In genomic region chr10:70507880-70508279, GRCm38 (mm10) we compare ENCODE assay signal across 17 mouse cellular contexts.
DNase-seq lines count a peak whose midpoint lies in the region; ATAC-seq and TF ChIP-seq lines count a peak whose summit lies in the region.
"Had no signal": no experiment of that assay in that cellular context is flagged by ENCODE, and none has a peak within 500 bp of the region (broad histone marks: within the 10 kb centered on the region; RNA-seq: fewer than 3 reads in every experiment).

No protein-coding gene starts in this region.

- no peak for TF ChIP-seq RAD21 in MEL (IDR thresholded peaks at IDR 0.05; ENCODE audit: low read depth, low read length)

- no peak overlapping the region for H3K4me3 ChIP-seq in heart, postnatal 0 days (ENCODE audit: low read depth, low read length)
- H3K4me3 ChIP-seq in liver, postnatal 0 days (ENCODE audit: low read depth, low read length), result no peak overlapping the region
- no peak overlapping the region for H3K4me3 ChIP-seq in liver, embryonic 11.5 days (ENCODE audit: low read depth, low read length)
- no peak overlapping the region for H3K4me3 ChIP-seq in MEL (ENCODE audit: control insufficient read depth in 1 of 2, insufficient read depth in 1 of 2, low read depth in 2 of 2, low read length in 2 of 2)
- H3K4me3 ChIP-seq in stomach, postnatal 0 days (ENCODE audit: low read depth, low read length), result no peak overlapping the region
- no peak overlapping the region for H3K4me3 ChIP-seq in kidney, embryonic 15.5 days (replicated peaks)
- H3K4me3 ChIP-seq: embryonic facial prominence, embryonic 12.5 days; heart, embryonic 15.5 days; hindbrain, embryonic 13.5 days; liver, embryonic 15.5 days; midbrain, embryonic 13.5 days had no signal

- no peaks in the 10 kb centered on the region for H3K36me3 ChIP-seq in heart, postnatal 0 days (replicated peaks; ENCODE audit: control insufficient read depth, insufficient read depth, low read length)
- no peaks in the 10 kb centered on the region for H3K36me3 ChIP-seq in liver, postnatal 0 days (replicated peaks; ENCODE audit: insufficient read depth, low read length)
- no peaks in the 10 kb centered on the region for H3K36me3 ChIP-seq in liver, embryonic 11.5 days (ENCODE audit: control insufficient read depth, insufficient read depth, low read length)
- no peaks in the 10 kb centered on the region for H3K36me3 ChIP-seq in MEL (ENCODE audit: control insufficient read depth in 1 of 2, insufficient read depth in 2 of 2, low read length in 2 of 2)
- no peaks in the 10 kb centered on the region for H3K36me3 ChIP-seq in stomach, postnatal 0 days (ENCODE audit: control insufficient read depth, insufficient read depth, low read length)
- no peaks in the 10 kb centered on the region for H3K36me3 ChIP-seq in kidney, embryonic 15.5 days
- H3K36me3 ChIP-seq: embryonic facial prominence, embryonic 12.5 days; heart, embryonic 15.5 days; liver, embryonic 15.5 days had no signal

- no peak overlapping the region for H3K27ac ChIP-seq in heart, postnatal 0 days (ENCODE audit: low read depth)
- no peak overlapping the region for H3K27ac ChIP-seq in liver, postnatal 0 days (ENCODE audit: low read depth)
- H3K27ac ChIP-seq in liver, embryonic 11.5 days (ENCODE audit: low read depth, low read length), result no peak overlapping the region
- H3K27ac ChIP-seq in MEL (ENCODE audit: control insufficient read depth, low read depth, low read length), result no peak overlapping the region
- no peak overlapping the region for H3K27ac ChIP-seq in stomach, postnatal 0 days (replicated peaks)
- H3K27ac ChIP-seq in kidney, embryonic 15.5 days, result no peak overlapping the region
- H3K27ac ChIP-seq: embryonic facial prominence, embryonic 12.5 days; heart, embryonic 15.5 days; hindbrain, embryonic 13.5 days; liver, embryonic 15.5 days; midbrain, embryonic 13.5 days had no signal

- TF ChIP-seq CTCF in heart, postnatal 0 days (IDR thresholded peaks at IDR 0.05; ENCODE audit: low read depth), result 0 out of 2 replicates have a peak, but pooled peaks have one; percentile 4
- peak; percentile 38; the same call in 1 of the 2 replicates for TF ChIP-seq CTCF in liver, postnatal 0 days (IDR thresholded peaks at IDR 0.05; ENCODE audit: low read depth)
- peak; percentile 36 to 37 (median 36) for TF ChIP-seq CTCF in MEL (IDR thresholded peaks at IDR 0.05 in 2 of 3, conservative IDR thresholded peaks at IDR 0.05 in 1 of 3; ENCODE audit: control insufficient read depth in 1 of 3, insufficient read depth in 1 of 3, low read depth in 2 of 3, low read length in 3 of 3, poor library complexity in 1 of 3, severe bottlenecking in 1 of 3)
- peak; percentile 48 for TF ChIP-seq CTCF in stomach, postnatal 0 days (IDR thresholded peaks at IDR 0.05; ENCODE audit: low read depth)

- 0 out of 2 replicates have a peak, but pooled peaks cover 3% of the 10 kb centered on the region for H3K4me1 ChIP-seq in heart, postnatal 0 days (ENCODE audit: control insufficient read depth, insufficient read depth)
- H3K4me1 ChIP-seq in liver, postnatal 0 days (ENCODE audit: insufficient read depth), result no peaks in the 10 kb centered on the region
- no peaks in the 10 kb centered on the region for H3K4me1 ChIP-seq in liver, embryonic 11.5 days (replicated peaks; ENCODE audit: control insufficient read depth, insufficient read depth, low read length)
- H3K4me1 ChIP-seq in MEL (ENCODE audit: control insufficient read depth in 1 of 2, insufficient read depth in 2 of 2, low read length in 2 of 2), result no peaks in the 10 kb centered on the region
- no peaks in the 10 kb centered on the region for H3K4me1 ChIP-seq in stomach, postnatal 0 days (replicated peaks; ENCODE audit: control insufficient read depth, insufficient read depth)
- H3K4me1 ChIP-seq in kidney, embryonic 15.5 days, result peaks cover 12% of the 10 kb centered on the region
- H3K4me1 ChIP-seq: embryonic facial prominence, embryonic 12.5 days; liver, embryonic 15.5 days had no signal

- no peak for DNase-seq in heart, postnatal 0 days (ENCODE audit: low spot score)
- no peak for DNase-seq in heart, adult 18-20 months
- DNase-seq in liver, postnatal 0 days, result no peak
- no peak for DNase-seq in liver, embryonic 11.5 days (ENCODE audit: low spot score)
- DNase-seq in MEL (ENCODE audit: low read depth, low spot score), result peak; percentile 11
- DNase-seq in stomach, postnatal 0 days (ENCODE audit: low spot score), result no peak
- no peak for DNase-seq in adrenal gland, adult 2 months
- DNase-seq: cerebellum, adult 11 months; gastrocnemius, postnatal 36 days; right cerebral cortex, postnatal 25 days; thymus, postnatal 14 days had no signal

- no peak for TF ChIP-seq POLR2A in MEL (IDR thresholded peaks at IDR 0.05; ENCODE audit: control insufficient read depth in 1 of 2, insufficient read depth in 1 of 2, low read depth in 1 of 2, low read length in 2 of 2, poor library complexity in 1 of 2)

- no peaks in the 10 kb centered on the region for H3K27me3 ChIP-seq in heart, postnatal 0 days (ENCODE audit: control insufficient read depth, insufficient read depth, low read length)
- no peaks in the 10 kb centered on the region for H3K27me3 ChIP-seq in liver, postnatal 0 days (ENCODE audit: insufficient read depth, low read length)
- no peaks in the 10 kb centered on the region for H3K27me3 ChIP-seq in liver, embryonic 11.5 days (replicated peaks; ENCODE audit: control insufficient read depth, insufficient read depth, low read length)
- no peaks in the 10 kb centered on the region for H3K27me3 ChIP-seq in MEL (ENCODE audit: control insufficient read depth in 1 of 2, insufficient read depth in 2 of 2, low read length in 2 of 2)
- no peaks in the 10 kb centered on the region for H3K27me3 ChIP-seq in stomach, postnatal 0 days (ENCODE audit: control insufficient read depth, insufficient read depth, low read length)
- H3K27me3 ChIP-seq in kidney, embryonic 15.5 days, result no peaks in the 10 kb centered on the region
- H3K27me3 ChIP-seq: embryonic facial prominence, embryonic 12.5 days; heart, embryonic 15.5 days; hindbrain, embryonic 13.5 days; liver, embryonic 15.5 days; midbrain, embryonic 13.5 days had no signal

- H3K4me2 ChIP-seq in heart, postnatal 0 days (ENCODE audit: low read depth, low read length), result no peak overlapping the region
- H3K4me2 ChIP-seq in liver, postnatal 0 days (ENCODE audit: low read depth, low read length), result no peak overlapping the region
- no peak overlapping the region for H3K4me2 ChIP-seq in liver, embryonic 11.5 days
- no peak overlapping the region for H3K4me2 ChIP-seq in stomach, postnatal 0 days (replicated peaks; ENCODE audit: low read depth)
- H3K4me2 ChIP-seq in kidney, embryonic 15.5 days, result no peak overlapping the region
- H3K4me2 ChIP-seq: embryonic facial prominence, embryonic 12.5 days; heart, embryonic 15.5 days; hindbrain, embryonic 13.5 days; liver, embryonic 15.5 days; midbrain, embryonic 13.5 days had no signal

- no peak for ATAC-seq in heart, postnatal 0 days (ENCODE audit: insufficient read depth, low read depth)
- no peak for ATAC-seq in liver, postnatal 0 days
- ATAC-seq in liver, embryonic 11.5 days (replicated peaks; ENCODE audit: low FRiP score), result no peak
- no peak for ATAC-seq in stomach, postnatal 0 days (ENCODE audit: low FRiP score, low TSS enrichment)
- no peak for ATAC-seq in kidney, embryonic 15.5 days (replicated peaks; ENCODE audit: low FRiP score)
- ATAC-seq: midbrain, embryonic 13.5 days had no signal

- no peak for TF ChIP-seq EP300 in heart, postnatal 0 days (IDR thresholded peaks at IDR 0.05; ENCODE audit: low read depth)
- no peak for TF ChIP-seq EP300 in liver, postnatal 0 days (IDR thresholded peaks at IDR 0.05; ENCODE audit: low read depth)
- no peak for TF ChIP-seq EP300 in MEL (IDR thresholded peaks at IDR 0.05; ENCODE audit: low read depth in 1 of 2, low read length in 2 of 2)
- no peak for TF ChIP-seq EP300 in stomach, postnatal 0 days (optimal IDR thresholded peaks at IDR 0.05)

- no peaks in the 10 kb centered on the region for H3K79me2 ChIP-seq in MEL (ENCODE audit: control insufficient read depth, insufficient read depth, low read length, poor library complexity)

- WGBS in heart, postnatal 0 days, result 81% methylated on average over 3 of the region's 3 CpGs
- 81% methylated on average over 3 of the region's 3 CpGs for WGBS in liver, postnatal 0 days (ENCODE audit: insufficient replicate concordance)
- 84% methylated on average over 3 of the region's 3 CpGs for WGBS in liver, embryonic 11.5 days
- 86% methylated on average over 3 of the region's 3 CpGs for WGBS in stomach, postnatal 0 days
- 94% methylated on average over 3 of the region's 3 CpGs for WGBS in kidney, embryonic 15.5 days

- H3K9me3 ChIP-seq in heart, postnatal 0 days (replicated peaks; ENCODE audit: control insufficient read depth, low read length), result peaks cover 7% of the 10 kb centered on the region; the same call in 1 of the 2 replicates
- no peaks in the 10 kb centered on the region for H3K9me3 ChIP-seq in liver, postnatal 0 days (ENCODE audit: low read length)
- peaks cover 5% of the 10 kb centered on the region; the same call in 1 of the 2 replicates for H3K9me3 ChIP-seq in liver, embryonic 11.5 days (ENCODE audit: control insufficient read depth, low read length)
- no peaks in the 10 kb centered on the region for H3K9me3 ChIP-seq in MEL (replicated peaks; ENCODE audit: insufficient read depth, low read length)
- H3K9me3 ChIP-seq in stomach, postnatal 0 days (ENCODE audit: control insufficient read depth, low read length), result 0 out of 2 replicates have a peak, but pooled peaks cover 5% of the 10 kb centered on the region
- H3K9me3 ChIP-seq in kidney, embryonic 15.5 days (replicated peaks), result 0 out of 2 replicates have a peak, but pooled peaks cover 4% of the 10 kb centered on the region
- H3K9me3 ChIP-seq: embryonic facial prominence, embryonic 12.5 days; heart, embryonic 15.5 days; hindbrain, embryonic 13.5 days had no signal

- no peak overlapping the region for H3K9ac ChIP-seq in heart, postnatal 0 days (replicated peaks; ENCODE audit: low read depth, low read length)
- no peak overlapping the region for H3K9ac ChIP-seq in liver, postnatal 0 days (replicated peaks)
- no peak overlapping the region for H3K9ac ChIP-seq in liver, embryonic 11.5 days (ENCODE audit: low read depth, low read length)
- H3K9ac ChIP-seq in MEL (ENCODE audit: control insufficient read depth, low read depth, low read length, poor library complexity, severe bottlenecking), result no peak overlapping the region
- H3K9ac ChIP-seq in stomach, postnatal 0 days (ENCODE audit: low read length), result no peak overlapping the region
- H3K9ac ChIP-seq in kidney, embryonic 15.5 days, result no peak overlapping the region
- H3K9ac ChIP-seq: embryonic facial prominence, embryonic 12.5 days; heart, embryonic 15.5 days; hindbrain, embryonic 13.5 days; liver, embryonic 15.5 days; midbrain, embryonic 13.5 days had no signal

TF ChIP-seq in MEL, 35 proteins besides CTCF, POLR2A, EP300 and RAD21 (continues in another document):
- TF ChIP-seq HCFC1 (IDR thresholded peaks at IDR 0.05; ENCODE audit: low read depth, low read length), result no peak
- no peak for TF ChIP-seq ELF1 (IDR thresholded peaks at IDR 0.05; ENCODE audit: low read depth, low read length)
- peak; percentile 17; the same call in 1 of the 2 replicates for TF ChIP-seq SMC3 (IDR thresholded peaks at IDR 0.05; ENCODE audit: low read depth, low read length)
- no peak for TF ChIP-seq ZKSCAN1 (IDR thresholded peaks at IDR 0.05; ENCODE audit: low read depth, low read length)
- TF ChIP-seq USF1 (IDR thresholded peaks at IDR 0.05; ENCODE audit: low read depth, low read length), result no peak
- TF ChIP-seq ZMIZ1 (IDR thresholded peaks at IDR 0.05; ENCODE audit: low read depth, low read length), result no peak
